Mouse (Mus musculus): ENCODE results near the gene Olfr847. TPM values are rescaled to one million over a fixed set of nuclear protein-coding genes. Genes with fewer than 3 reads are reported as not detected.

The Olfr847 gene
- not detected in 2 replicates for polyA plus RNA-seq (2014; fragmentation: Nextera tagmentation; extraction: Ambion mirVana)

DNA sequence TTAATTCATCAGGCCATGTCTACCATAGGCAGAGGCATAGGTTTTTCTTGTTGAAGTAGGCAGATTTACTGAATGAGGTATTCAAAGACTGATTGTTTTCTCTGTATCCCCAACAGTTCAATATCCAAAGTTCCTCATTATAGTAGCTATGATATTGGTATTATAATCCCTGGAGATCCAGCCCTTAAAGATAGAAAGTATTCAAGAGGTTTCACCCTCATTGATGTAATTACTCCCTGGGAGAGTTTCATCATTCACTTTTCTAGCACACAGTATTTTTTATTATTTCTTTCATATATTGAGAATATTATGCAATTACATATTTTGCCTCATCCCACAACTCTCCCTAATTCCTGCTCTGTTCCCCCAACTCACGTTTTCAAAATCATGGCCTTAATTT, at the start of gene Olfr847:
Olfr847 (minus strand) TSS at position 101 of the 400 bp plus-strand sequence.
- DNase-seq (ENCODE audit: low spot score) (no peak), ATAC-seq (ENCODE audit: low read depth) (no peak)
- H3K9me3 ChIP-seq (ENCODE audit: control insufficient read depth, low read length), result 0 out of 2 replicates have a peak, but pooled peaks cover 5% of the 10 kb centered on the region
- no peaks in the 10 kb centered on the region for H3K4me1 ChIP-seq (ENCODE audit: control insufficient read depth, insufficient read depth, low read length)
- H3K4me2 ChIP-seq (ENCODE audit: low read depth, low read length), result no peak within 1 kb of the TSS
- no peak within 1 kb of the TSS for H3K27ac ChIP-seq (replicated peaks; ENCODE audit: low read depth, low read length)
- WGBS, result 50% methylated on average over 1 of the region's 1 CpGs
- no peak within 1 kb of the TSS for H3K4me3 ChIP-seq (ENCODE audit: low read depth, low read length)
- no peaks in the 10 kb centered on the region for H3K36me3 ChIP-seq (ENCODE audit: control insufficient read depth, insufficient read depth, low read length)
- no peaks in the 10 kb centered on the region for H3K27me3 ChIP-seq (replicated peaks; ENCODE audit: control insufficient read depth, insufficient read depth, low read length)
- H3K9ac ChIP-seq (ENCODE audit: low read depth, low read length), result no peak within 1 kb of the TSS

DNA sequence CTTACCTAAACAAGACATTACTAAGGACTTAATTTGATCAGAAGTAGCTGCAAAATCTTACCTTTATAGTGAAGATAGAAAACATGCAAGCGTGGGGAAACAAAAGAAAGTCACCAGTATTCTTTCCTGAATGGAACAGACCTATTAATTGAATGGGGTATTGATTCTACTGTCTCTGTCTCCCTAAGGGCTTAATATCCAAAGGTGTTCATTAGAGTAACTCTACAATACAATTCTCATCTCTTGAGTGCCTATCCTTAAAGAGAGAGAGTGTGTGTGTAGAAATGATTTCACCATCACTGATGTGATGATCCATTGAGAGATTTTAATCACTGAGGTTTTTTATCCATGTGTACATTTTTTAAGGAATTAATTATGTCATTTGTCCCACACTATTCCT, 14.6 kb downstream of the Olfr847 start, which contains the start of gene Olfr846:
Olfr846 (minus strand) TSS at position 101 of the 400 bp plus-strand sequence.
- Histone ChIP-seq H3K27ac (replicated peaks; ENCODE audit: low read depth, low read length) (no peak within 1 kb of the TSS), H3K27me3 (replicated peaks; ENCODE audit: control insufficient read depth, insufficient read depth, low read length) (no peaks in the 10 kb centered on the region), H3K4me2 (ENCODE audit: low read depth, low read length) (no peak within 1 kb of the TSS), H3K36me3 (ENCODE audit: control insufficient read depth, insufficient read depth, low read length) (no peaks in the 10 kb centered on the region), H3K4me3 (ENCODE audit: low read depth, low read length) (no peak within 1 kb of the TSS), H3K4me1 (ENCODE audit: control insufficient read depth, insufficient read depth, low read length) (no peaks in the 10 kb centered on the region), H3K9me3 (ENCODE audit: control insufficient read depth, low read length) (no peaks in the 10 kb centered on the region), H3K9ac (ENCODE audit: low read depth, low read length) (no peak within 1 kb of the TSS)
- WGBS, result 61% methylated on average over 1 of the region's 1 CpGs
- DNase-seq (ENCODE audit: low spot score) (no peak), ATAC-seq (ENCODE audit: low read depth) (no peak)

DNA sequence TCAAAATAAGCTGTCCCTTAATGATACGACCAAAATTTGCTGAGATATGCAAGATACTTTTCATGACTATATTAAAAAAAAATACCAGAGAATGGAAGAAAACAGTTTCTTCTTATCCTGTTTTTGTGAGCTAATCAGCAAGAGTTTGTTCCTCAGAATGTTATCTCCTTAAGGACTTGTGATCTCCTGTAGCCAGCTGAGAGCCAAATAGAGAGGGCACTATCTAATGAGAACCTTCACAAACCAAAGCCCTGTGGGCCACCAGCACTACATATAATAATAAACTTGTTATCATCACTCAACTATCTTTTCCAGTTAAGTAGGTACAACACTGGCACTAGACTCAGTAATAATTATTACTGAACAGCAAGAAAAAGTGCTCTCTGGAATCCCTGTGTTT, 42.3 kb downstream of the Olfr847 start, which contains the start of gene Olfr845:
Olfr845 (plus strand) TSS at position 301 of the 400 bp plus-strand sequence.
- DNase-seq (ENCODE audit: low spot score) (no peak), ATAC-seq (ENCODE audit: low read depth) (no peak)
- no peak within 1 kb of the TSS for H3K27ac ChIP-seq (replicated peaks; ENCODE audit: low read depth, low read length)
- no peaks in the 10 kb centered on the region for H3K4me1 ChIP-seq (ENCODE audit: control insufficient read depth, insufficient read depth, low read length)
- no peak within 1 kb of the TSS for H3K4me3 ChIP-seq (ENCODE audit: low read depth, low read length)
- WGBS, result 79% methylated on average over 1 of the region's 1 CpGs
- no peak within 1 kb of the TSS for H3K4me2 ChIP-seq (ENCODE audit: low read depth, low read length)
- H3K27me3 ChIP-seq (replicated peaks; ENCODE audit: control insufficient read depth, insufficient read depth, low read length), result no peaks in the 10 kb centered on the region
- H3K9ac ChIP-seq (ENCODE audit: low read depth, low read length), result no peak within 1 kb of the TSS
- no peaks in the 10 kb centered on the region for H3K9me3 ChIP-seq (ENCODE audit: control insufficient read depth, low read length)
- no peaks in the 10 kb centered on the region for H3K36me3 ChIP-seq (ENCODE audit: control insufficient read depth, insufficient read depth, low read length)

Other genes with a start within 250 kb of the Olfr847 start
- gene Olfr837, start 242.4 kb downstream of the Olfr847 start, polyA plus RNA-seq (2014; fragmentation: Nextera tagmentation; extraction: Ambion mirVana), result not detected in 2 replicates
- gene Olfr839-ps1, start 201.4 kb downstream of the Olfr847 start, polyA plus RNA-seq (2014; fragmentation: Nextera tagmentation; extraction: Ambion mirVana), result not detected in 2 replicates
- 0.04 TPM in 1 of 2 replicates, not detected in the other for gene Olfr843, start 126.7 kb downstream of the Olfr847 start, polyA plus RNA-seq (2014; fragmentation: Nextera tagmentation; extraction: Ambion mirVana)
- not detected in 2 replicates for gene Olfr844, start 62.3 kb downstream of the Olfr847 start, polyA plus RNA-seq (2014; fragmentation: Nextera tagmentation; extraction: Ambion mirVana)
- gene Olfr845, start 42.2 kb downstream of the Olfr847 start, polyA plus RNA-seq (2014; fragmentation: Nextera tagmentation; extraction: Ambion mirVana), result not detected in 2 replicates
- gene Olfr846, start 14.7 kb downstream of the Olfr847 start, polyA plus RNA-seq (2014; fragmentation: Nextera tagmentation; extraction: Ambion mirVana), result not detected in 2 replicates
- gene Olfr849, start 61.6 kb upstream of the Olfr847 start, polyA plus RNA-seq (2014; fragmentation: Nextera tagmentation; extraction: Ambion mirVana), result 0.05 TPM in 1 of 2 replicates, not detected in the other
- not detected in 2 replicates for gene Olfr850, start 99.6 kb upstream of the Olfr847 start, polyA plus RNA-seq (2014; fragmentation: Nextera tagmentation; extraction: Ambion mirVana)
- gene Olfr851, start 114.6 kb upstream of the Olfr847 start, polyA plus RNA-seq (2014; fragmentation: Nextera tagmentation; extraction: Ambion mirVana), result not detected in 2 replicates
- gene Olfr853, start 162.4 kb upstream of the Olfr847 start, polyA plus RNA-seq (2014; fragmentation: Nextera tagmentation; extraction: Ambion mirVana), result not detected in 2 replicates
- not detected in 2 replicates for gene Olfr854, start 188.7 kb upstream of the Olfr847 start, polyA plus RNA-seq (2014; fragmentation: Nextera tagmentation; extraction: Ambion mirVana)
- not detected in 2 replicates for gene Olfr855, start 203.9 kb upstream of the Olfr847 start, polyA plus RNA-seq (2014; fragmentation: Nextera tagmentation; extraction: Ambion mirVana)
- gene Zfp317, start 243.4 kb upstream of the Olfr847 start, polyA plus RNA-seq (2014; fragmentation: Nextera tagmentation; extraction: Ambion mirVana), result 19.2 and 22.1 TPM in 2 replicates